Mouse (Mus musculus): ENCODE data around the gene Lims1. TPM values are rescaled to one million over a fixed set of nuclear protein-coding genes. Genes with fewer than 3 reads are reported as not detected.
A peak's percentile ranks its signal among the peaks of the same experiment; 100 is the strongest.

Gene Lims1
- polyA plus RNA-seq, 1 experiment: 23.0 TPM

- Histone ChIP-seq H3K27me3 (ENCODE audit: control insufficient read depth, insufficient read depth, insufficient read length) (no peaks in the 10 kb centered on the region), H3K4me2 (ENCODE audit: low read depth) (peak within 1 kb of the TSS; percentile 91), H3K4me3 (peak within 1 kb of the TSS; percentile 53), H3K36me3 (ENCODE audit: control insufficient read depth, insufficient read depth) (peaks cover 8% of the 10 kb centered on the region), H3ac (ENCODE audit: control insufficient read depth, insufficient read length) (peak within 1 kb of the TSS; percentile 59), H3K79me2 (ENCODE audit: control insufficient read depth, insufficient read depth) (peaks cover 46% of the 10 kb centered on the region)
- TF ChIP-seq USF1 (IDR thresholded peaks at IDR 0.05; ENCODE audit: low read depth) (peak; percentile 94), MAX (IDR thresholded peaks at IDR 0.05; ENCODE audit: low read depth) (peak; percentile 39), POLR2A (IDR thresholded peaks at IDR 0.05; ENCODE audit: insufficient read length, low read depth) (peak; percentile 99), REST (IDR thresholded peaks at IDR 0.05; ENCODE audit: insufficient read depth, insufficient read length) (peak; percentile 17), MYOD1 (IDR thresholded peaks at IDR 0.05; ENCODE audit: control insufficient read depth in 1 of 3, insufficient read length in 2 of 3, low read depth in 2 of 3) (peak in 2 of 3 experiments; percentile 45 to 78), TCF12 (IDR thresholded peaks at IDR 0.05; ENCODE audit: insufficient read depth, poor library complexity, severe bottlenecking) (no peak), CEBPB (IDR thresholded peaks at IDR 0.05; ENCODE audit: insufficient read depth, poor library complexity, severe bottlenecking) (0 out of 2 replicates have a peak, but pooled peaks have one; percentile 56), TCF3 (IDR thresholded peaks at IDR 0.05; ENCODE audit: insufficient read length, low read depth) (peak; percentile 52), POLR2AphosphoS2 (IDR thresholded peaks at IDR 0.05; ENCODE audit: insufficient read length, low read depth) (peak; percentile 94), MYOG (IDR thresholded peaks at IDR 0.05; ENCODE audit: control insufficient read depth in 1 of 3, insufficient read depth in 1 of 3, insufficient read length in 2 of 3, low read depth in 2 of 3) (peak in 2 of 3 experiments; percentile 68 to 77), SRF (IDR thresholded peaks at IDR 0.05; ENCODE audit: control insufficient read depth, insufficient read length, low read depth) (peak; percentile 93), E2F4 (IDR thresholded peaks at IDR 0.05; ENCODE audit: insufficient read depth) (peak; percentile 50)
Measured at GRCm38 (mm10) chr10:58446384-58447279, 123.4 kb downstream of the Lims1 start, which contains the start of gene Ranbp2. Ranbp2 (plus strand) TSS chr10:58446920.

GRCm38 (mm10) chr10:58447280-58447781, 124.1 kb downstream of the Lims1 start:
- peak overlapping the region; percentile 59 for H3ac ChIP-seq (ENCODE audit: control insufficient read depth, insufficient read length)
- no peak for TF ChIP-seq SRF (IDR thresholded peaks at IDR 0.05; ENCODE audit: control insufficient read depth, insufficient read length, low read depth)
- no peak for TF ChIP-seq MYOD1 (IDR thresholded peaks at IDR 0.05; ENCODE audit: control insufficient read depth in 1 of 3, insufficient read length in 2 of 3, low read depth in 2 of 3)
- no peak for TF ChIP-seq MAX (IDR thresholded peaks at IDR 0.05; ENCODE audit: low read depth)
- TF ChIP-seq USF1 (IDR thresholded peaks at IDR 0.05; ENCODE audit: low read depth): no peak
- TF ChIP-seq CEBPB (IDR thresholded peaks at IDR 0.05; ENCODE audit: insufficient read depth, poor library complexity, severe bottlenecking): no peak
- TF ChIP-seq E2F4 (IDR thresholded peaks at IDR 0.05; ENCODE audit: insufficient read depth): no peak
- TF ChIP-seq POLR2A (IDR thresholded peaks at IDR 0.05; ENCODE audit: insufficient read length, low read depth): no peak
- no peak for TF ChIP-seq POLR2AphosphoS2 (IDR thresholded peaks at IDR 0.05; ENCODE audit: insufficient read length, low read depth)
- no peak for TF ChIP-seq MYOG (IDR thresholded peaks at IDR 0.05; ENCODE audit: control insufficient read depth in 1 of 3, insufficient read depth in 1 of 3, insufficient read length in 2 of 3, low read depth in 2 of 3)
- no peak for TF ChIP-seq TCF12 (IDR thresholded peaks at IDR 0.05; ENCODE audit: insufficient read depth, poor library complexity, severe bottlenecking)
- no peak for TF ChIP-seq REST (IDR thresholded peaks at IDR 0.05; ENCODE audit: insufficient read depth, insufficient read length)
- TF ChIP-seq TCF3 (IDR thresholded peaks at IDR 0.05; ENCODE audit: insufficient read length, low read depth): no peak
- H3K79me2 ChIP-seq (ENCODE audit: control insufficient read depth, insufficient read depth): peaks cover 52% of the 10 kb centered on the region
- H3K36me3 ChIP-seq (ENCODE audit: control insufficient read depth, insufficient read depth): peaks cover 9% of the 10 kb centered on the region
- H3K27me3 ChIP-seq (ENCODE audit: control insufficient read depth, insufficient read depth, insufficient read length): no peaks in the 10 kb centered on the region
- peak overlapping the region; percentile 53 for H3K4me3 ChIP-seq
- H3K4me2 ChIP-seq (ENCODE audit: low read depth): peak overlapping the region; percentile 82

GRCm38 (mm10) chr10:58451575-58451974, 128.3 kb downstream of the Lims1 start:
- H3K79me2 ChIP-seq (ENCODE audit: control insufficient read depth, insufficient read depth): peaks cover 76% of the 10 kb centered on the region
- no peak overlapping the region for H3K4me3 ChIP-seq
- H3K27me3 ChIP-seq (ENCODE audit: control insufficient read depth, insufficient read depth, insufficient read length): no peaks in the 10 kb centered on the region
- H3K36me3 ChIP-seq (ENCODE audit: control insufficient read depth, insufficient read depth): peaks cover 50% of the 10 kb centered on the region
- no peak overlapping the region for H3ac ChIP-seq (ENCODE audit: control insufficient read depth, insufficient read length)
- no peak for TF ChIP-seq MYOD1 (IDR thresholded peaks at IDR 0.05; ENCODE audit: control insufficient read depth in 1 of 3, insufficient read length in 2 of 3, low read depth in 2 of 3)
- H3K4me2 ChIP-seq (ENCODE audit: low read depth): no peak overlapping the region

DNA sequence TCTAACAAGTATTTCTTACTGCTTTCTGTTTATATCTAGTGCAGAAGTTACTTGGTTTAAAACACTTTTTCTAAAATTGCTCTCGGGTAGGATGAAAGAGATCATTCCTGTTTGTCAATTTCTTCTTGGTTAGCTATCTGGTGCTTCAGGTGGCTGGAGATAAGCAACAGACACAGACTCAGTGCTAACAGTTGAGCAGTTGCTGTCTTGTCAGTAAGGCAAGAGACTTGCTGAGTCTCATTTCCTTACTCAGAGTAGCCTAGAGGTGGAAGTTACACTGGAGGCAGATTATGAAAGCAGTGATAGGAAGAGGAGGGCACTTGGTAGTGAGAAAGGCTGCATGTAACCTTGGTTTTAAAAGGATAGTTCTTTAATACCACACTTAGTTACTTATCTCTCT, 128.9 kb downstream of the Lims1 start:
- Histone ChIP-seq H3K36me3 (ENCODE audit: control insufficient read depth, insufficient read depth) (peaks cover 54% of the 10 kb centered on the region), H3K79me2 (ENCODE audit: control insufficient read depth, insufficient read depth) (peaks cover 75% of the 10 kb centered on the region), H3ac (ENCODE audit: control insufficient read depth, insufficient read length) (no peak overlapping the region), H3K4me2 (ENCODE audit: low read depth) (no peak overlapping the region), H3K4me3 (no peak overlapping the region), H3K27me3 (ENCODE audit: control insufficient read depth, insufficient read depth, insufficient read length) (no peaks in the 10 kb centered on the region)
- no peak for TF ChIP-seq SRF (IDR thresholded peaks at IDR 0.05; ENCODE audit: control insufficient read depth, insufficient read length, low read depth)
- TF ChIP-seq POLR2A (IDR thresholded peaks at IDR 0.05; ENCODE audit: insufficient read length, low read depth): no peak
- no peak for TF ChIP-seq CEBPB (IDR thresholded peaks at IDR 0.05; ENCODE audit: insufficient read depth, poor library complexity, severe bottlenecking)
- TF ChIP-seq MYOD1 (IDR thresholded peaks at IDR 0.05; ENCODE audit: control insufficient read depth in 1 of 3, insufficient read length in 2 of 3, low read depth in 2 of 3): no peak
- no peak for TF ChIP-seq E2F4 (IDR thresholded peaks at IDR 0.05; ENCODE audit: insufficient read depth)
- no peak for TF ChIP-seq TCF12 (IDR thresholded peaks at IDR 0.05; ENCODE audit: insufficient read depth, poor library complexity, severe bottlenecking)
- TF ChIP-seq POLR2AphosphoS2 (IDR thresholded peaks at IDR 0.05; ENCODE audit: insufficient read length, low read depth): no peak
- TF ChIP-seq TCF3 (IDR thresholded peaks at IDR 0.05; ENCODE audit: insufficient read length, low read depth): no peak
- TF ChIP-seq MYOG (IDR thresholded peaks at IDR 0.05; ENCODE audit: control insufficient read depth in 1 of 3, insufficient read depth in 1 of 3, insufficient read length in 2 of 3, low read depth in 2 of 3): no peak
- TF ChIP-seq USF1 (IDR thresholded peaks at IDR 0.05; ENCODE audit: low read depth): no peak
- TF ChIP-seq MAX (IDR thresholded peaks at IDR 0.05; ENCODE audit: low read depth): no peak
- TF ChIP-seq REST (IDR thresholded peaks at IDR 0.05; ENCODE audit: insufficient read depth, insufficient read length): no peak
